Mouse (Mus musculus) forebrain, postnatal 0 days (tissue): ENCODE measurements around the gene Morc4. TPM values are rescaled to one million over a fixed set of nuclear protein-coding genes. Genes with fewer than 3 reads are reported as not detected.

Experiments
- ATAC-seq: fragments of 200-750 bp; cut with Nextera tagmentation; 2 replicates; pipeline ENCODE4 v1.8.0; 2017; ENCODE audit warnings: mild to moderate bottlenecking, moderate library complexity
- DNase-seq: peaks from one replicate; pipeline ENCODE4 v3.0.0-alpha.2; 2015
- H3K27ac ChIP-seq: fragments of 300-500 bp; sonication (generic); 2 replicates; pipeline ENCODE4 v1.5.1; 2014; ENCODE audit warnings: low read depth, mild to moderate bottlenecking, antibody characterized with exemption, low read length, moderate library complexity, mixed read lengths
- H3K27me3 ChIP-seq: fragments of 300-500 bp; sonication (generic); 2 replicates; pipeline ENCODE4 v1.6.1; 2014; ENCODE audit warnings: mild to moderate bottlenecking, low read length, mixed read lengths; ENCODE audit not compliant: insufficient read depth
- H3K36me3 ChIP-seq: fragments of 300-500 bp; sonication (generic); 2 replicates; pipeline ENCODE4 v1.6.1; 2014; ENCODE audit warnings: mild to moderate bottlenecking, moderate library complexity; ENCODE audit not compliant: insufficient read depth
- H3K4me1 ChIP-seq: fragments of 300-500 bp; sonication (generic); 2 replicates; pipeline ENCODE4 v1.6.1; 2014; ENCODE audit warnings: antibody characterized with exemption; ENCODE audit not compliant: insufficient read depth
- H3K4me2 ChIP-seq: fragments of 300-500 bp; sonication (generic); 2 replicates; pipeline ENCODE4 v1.6.1; 2014; ENCODE audit warnings: low read depth, mild to moderate bottlenecking, moderate library complexity
- H3K4me3 ChIP-seq: fragments of 300-500 bp; sonication (generic); 2 replicates; pipeline ENCODE4 v1.5.1; 2014; ENCODE audit warnings: low read depth, low read length, mixed read lengths
- H3K9ac ChIP-seq: fragments of 300-500 bp; sonication (generic); 2 replicates; pipeline ENCODE4 v1.6.1; 2014; ENCODE audit warnings: mild to moderate bottlenecking
- H3K9me3 ChIP-seq: fragments of 300-500 bp; sonication (generic); 2 replicates; pipeline ENCODE4 v1.6.1; 2016; ENCODE audit warnings: low read length
- CTCF ChIP-seq: sonication (generic); IDR thresholded peaks from 2 replicates; pipeline ENCODE4 v1.5.1; 2016; ENCODE audit warnings: antibody characterized with exemption, control low read depth, low read depth
- WGBS: fragments of 180-500 bp; shearing (Covaris S2); extraction: QIAGEN DNeasy Blood & Tissue Kit; methylation state at CpG from one replicate; pipeline ENCODE4 v1.1.7; 2014; 5-methylcytosine and 5-hydroxymethylcytosine counted together
- polyA plus RNA-seq: library from polyadenylated mRNA; unstranded; fragments of >200 nt; fragmentation: Nextera tagmentation; extraction: Ambion mirVana; gene quantifications from 2 replicates; pipeline ENCODE4 v1.2.1, GENCODE M21; 2015
- total RNA-seq: library from RNA; depleted of rRNA; stranded (reverse); fragments of >200 nt; gene quantifications from 2 replicates; pipeline ENCODE4 v1.2.3, GENCODE M21; 2014; rRNA removed

The Morc4 gene
- total RNA-seq = 8.2 and 8.8 TPM in 2 replicates
- 2.1 and 2.2 TPM in 2 replicates for polyA plus RNA-seq

DNA sequence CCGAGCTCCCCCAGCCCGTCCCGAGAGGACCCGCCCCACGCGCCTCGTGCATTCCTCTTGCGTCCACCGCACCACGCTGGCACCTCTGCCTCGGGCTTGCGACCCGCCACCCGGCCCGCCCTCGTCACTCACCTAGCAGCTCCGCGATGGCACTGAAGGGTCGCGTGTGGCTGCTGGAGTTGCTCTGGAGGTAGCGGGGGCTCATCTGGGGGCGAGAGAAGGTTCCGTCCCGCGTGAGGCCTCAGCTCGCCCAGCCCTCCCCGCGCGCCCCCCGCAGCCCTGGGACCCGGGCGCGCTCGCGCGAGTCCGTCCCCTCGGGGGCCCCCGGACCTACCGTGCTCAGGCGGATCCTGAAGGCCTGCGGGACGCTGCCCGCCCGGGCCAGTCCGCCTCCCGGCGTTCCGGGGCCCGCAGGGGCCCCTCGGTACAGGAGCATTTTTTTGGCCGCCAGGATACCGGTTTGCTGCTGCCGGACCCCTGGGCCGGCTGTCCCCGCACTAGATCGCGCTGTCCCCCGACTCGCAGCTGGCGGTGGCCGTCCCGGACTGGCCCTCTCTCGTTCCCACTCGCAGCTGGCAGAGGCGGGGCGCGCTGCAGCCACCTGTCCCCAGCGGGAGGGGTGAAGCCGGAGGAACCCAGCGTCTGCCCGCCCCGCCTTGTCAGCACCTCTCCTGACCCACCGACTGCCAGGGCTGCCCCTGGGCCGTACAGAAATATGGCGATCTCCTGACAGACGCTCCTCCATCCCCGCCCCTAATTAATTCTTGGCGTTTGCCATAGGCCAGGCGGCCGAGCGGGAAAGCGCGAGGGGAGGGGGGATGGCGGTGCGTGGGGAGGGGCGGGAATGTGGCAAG lies at the start of gene Morc4:
Morc4 (minus strand) TSS at position 740 of the 854 bp plus-strand sequence.
- no peaks in the 10 kb centered on the region for H3K4me1 ChIP-seq
- H3K27me3 ChIP-seq = no peaks in the 10 kb centered on the region
- H3K36me3 ChIP-seq = no peaks in the 10 kb centered on the region
- H3K9me3 ChIP-seq = no peaks in the 10 kb centered on the region
- H3K4me2 ChIP-seq = peak within 1 kb of the TSS; percentile 69
- no peak within 1 kb of the TSS for H3K27ac ChIP-seq
- H3K9ac ChIP-seq = peak within 1 kb of the TSS; percentile 56
- peak; percentile 88 for ATAC-seq
- peak within 1 kb of the TSS; percentile 53 for H3K4me3 ChIP-seq
- WGBS = 31% methylated on average over 61 of the region's 87 CpGs
- peak; percentile 56 for DNase-seq
- no peak for TF ChIP-seq CTCF

- no peak for TF ChIP-seq CTCF
- WGBS = 87% methylated on average over 4 of the region's 4 CpGs
- Histone ChIP-seq H3K4me3 (no peak overlapping the region), H3K27me3 (no peaks in the 10 kb centered on the region), H3K36me3 (no peaks in the 10 kb centered on the region), H3K9ac (no peak overlapping the region), H3K4me2 (no peak overlapping the region), H3K27ac (no peak overlapping the region), H3K4me1 (no peaks in the 10 kb centered on the region), H3K9me3 (no peaks in the 10 kb centered on the region)
- ATAC-seq = no peak
- DNase-seq = no peak
These were observed 49.1 kb upstream of the Morc4 start for GRCm38 (mm10) chrX:139920572-139920971.

DNA sequence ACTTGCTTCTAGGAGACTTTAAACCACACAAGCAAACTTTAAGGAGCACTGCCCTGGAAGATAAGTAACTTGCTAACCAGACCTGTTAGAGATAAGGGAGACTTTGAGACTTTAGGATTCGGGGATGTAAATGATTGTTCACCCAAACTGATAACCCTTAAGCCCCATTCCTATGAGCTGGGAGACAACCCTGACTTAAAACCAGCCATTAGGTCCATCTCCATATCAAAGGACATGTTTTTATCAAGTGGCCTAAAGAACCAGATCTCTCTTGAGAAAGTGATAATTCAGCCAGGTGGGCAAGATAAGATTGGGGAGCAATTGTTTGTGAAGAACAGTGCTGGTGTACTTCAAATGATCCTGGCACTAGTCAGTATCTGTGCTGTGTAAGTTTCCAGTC lies 19.9 kb upstream of the Morc4 start:
- H3K27ac ChIP-seq = no peak overlapping the region
- H3K4me2 ChIP-seq = no peak overlapping the region
- ATAC-seq (no peak), DNase-seq (no peak)
- no peak overlapping the region for H3K4me3 ChIP-seq
- no peaks in the 10 kb centered on the region for H3K27me3 ChIP-seq
- TF ChIP-seq CTCF = no peak
- no peaks in the 10 kb centered on the region for H3K36me3 ChIP-seq
- 67% methylated on average over 1 of the region's 1 CpGs for WGBS
- H3K4me1 ChIP-seq = no peaks in the 10 kb centered on the region
- H3K9me3 ChIP-seq = no peaks in the 10 kb centered on the region
- H3K9ac ChIP-seq = no peak overlapping the region

DNA sequence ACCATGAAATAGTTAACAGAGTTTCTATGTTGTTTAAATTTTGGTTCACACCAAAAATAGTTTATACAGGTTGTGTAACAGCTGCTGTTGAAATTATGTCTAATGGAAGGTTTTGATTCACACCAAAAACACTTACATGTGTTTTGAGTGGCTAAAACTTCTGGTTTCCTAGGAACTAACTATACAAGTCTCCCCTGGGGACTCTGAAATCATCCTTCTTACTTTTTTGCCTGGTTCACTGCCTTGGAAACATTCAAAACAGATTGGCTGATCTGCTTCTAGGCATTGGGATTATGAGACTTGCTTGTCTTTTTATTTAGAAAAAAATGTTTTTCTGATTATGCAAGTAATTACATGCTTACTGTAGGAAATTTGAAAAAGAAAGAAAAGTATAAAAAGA lies 11.7 kb upstream of the Morc4 start:
- no peak for TF ChIP-seq CTCF
- no peak overlapping the region for H3K9ac ChIP-seq
- no peak for DNase-seq
- ATAC-seq = no peak
- no peaks in the 10 kb centered on the region for H3K27me3 ChIP-seq
- H3K36me3 ChIP-seq = no peaks in the 10 kb centered on the region
- H3K9me3 ChIP-seq = no peaks in the 10 kb centered on the region
- no peaks in the 10 kb centered on the region for H3K4me1 ChIP-seq
- H3K4me3 ChIP-seq = no peak overlapping the region
- H3K4me2 ChIP-seq = no peak overlapping the region
- no peak overlapping the region for H3K27ac ChIP-seq

- no peak overlapping the region for H3K27ac ChIP-seq
- WGBS = 34% methylated on average over 3 of the region's 3 CpGs
- no peak overlapping the region for H3K4me2 ChIP-seq
- H3K9ac ChIP-seq = no peak overlapping the region
- H3K36me3 ChIP-seq = no peaks in the 10 kb centered on the region
- H3K27me3 ChIP-seq = no peaks in the 10 kb centered on the region
- H3K4me3 ChIP-seq = no peak overlapping the region
- H3K9me3 ChIP-seq = no peaks in the 10 kb centered on the region
- no peak for TF ChIP-seq CTCF
- DNase-seq = no peak
- no peak for ATAC-seq
- no peaks in the 10 kb centered on the region for H3K4me1 ChIP-seq
These were observed 6.5 kb upstream of the Morc4 start for GRCm38 (mm10) chrX:139877936-139878335.

DNA sequence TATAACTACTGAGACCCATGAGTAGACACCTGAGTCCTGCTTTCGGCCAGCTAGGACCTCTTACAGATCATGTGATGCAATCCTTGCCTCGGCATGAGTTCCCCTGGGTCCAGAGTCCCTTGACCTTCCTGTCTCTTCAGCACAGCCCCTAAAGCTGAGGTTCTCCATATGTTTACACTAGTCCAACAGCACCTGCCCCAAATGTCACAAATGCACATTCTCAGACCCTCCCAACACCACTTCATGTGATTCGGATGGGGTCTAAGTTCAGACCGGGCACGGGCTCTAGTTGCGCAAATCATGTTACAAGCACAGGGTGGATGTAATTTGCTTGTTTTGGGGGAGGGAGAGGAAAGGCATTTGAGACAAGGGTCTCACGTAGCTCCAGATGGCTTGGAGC lies 5.6 kb upstream of the Morc4 start:
- no peak for TF ChIP-seq CTCF
- Histone ChIP-seq H3K4me3 (no peak overlapping the region), H3K9me3 (no peaks in the 10 kb centered on the region), H3K4me1 (no peaks in the 10 kb centered on the region), H3K36me3 (no peaks in the 10 kb centered on the region), H3K4me2 (no peak overlapping the region), H3K9ac (no peak overlapping the region), H3K27me3 (no peaks in the 10 kb centered on the region), H3K27ac (no peak overlapping the region)
- ATAC-seq (no peak), DNase-seq (no peak)
- 90% methylated on average over 7 of the region's 7 CpGs for WGBS

GRCm38 (mm10) chrX:139870300-139870711 lies 1.2 kb downstream of the Morc4 start:
- Histone ChIP-seq H3K4me1 (no peaks in the 10 kb centered on the region), H3K27me3 (no peaks in the 10 kb centered on the region), H3K4me2 (peak overlapping the region; percentile 69), H3K9ac (no peak overlapping the region), H3K27ac (no peak overlapping the region), H3K4me3 (peak overlapping the region; percentile 53), H3K36me3 (no peaks in the 10 kb centered on the region), H3K9me3 (no peaks in the 10 kb centered on the region)
- 0 out of 2 replicates have a peak, but pooled peaks have one; percentile 18 for TF ChIP-seq CTCF
- ATAC-seq (peak; percentile 36), DNase-seq (peak; percentile 2)
- WGBS = 21% methylated on average over 15 of the region's 15 CpGs
